Mouse (Mus musculus): ENCODE results near the gene Spryd4.

- TF ChIP-seq CTCF (IDR thresholded peaks at IDR 0.05; ENCODE audit: extremely low read depth, insufficient read depth, insufficient read length, insufficient replicate concordance) (no peak), POLR2A (IDR thresholded peaks at IDR 0.05; ENCODE audit: low read depth, low read length) (no peak)
Observed at GRCm38 (mm10) chr10:128228009-128228408, 16.4 kb upstream of the Spryd4 start.

All from spleen, adult 2 months (tissue).